Mouse (Mus musculus) adrenal gland, adult (tissue): ENCODE data around the gene Gsta2.

ENCODE experiments used
- DNase-seq, 2 experiments: peaks; one replicate each; pipeline ENCODE4 v3.0.0; 2022 to 2023; ENCODE audit warnings: low spot score in 1 of 2; ENCODE audit not compliant: inconsistent age in 2 of 2

The Gsta2 gene

GRCm38 (mm10) chr9:78355611-78356010, at the start of gene Gsta2:
Gene Gsta2 (minus strand): TSS chr9:78355788.
- DNase-seq: no peak

GRCm38 (mm10) chr9:78401596-78401995, 46.0 kb upstream of the Gsta2 start:
- DNase-seq: no peak

- no peak for DNase-seq
Measured at GRCm38 (mm10) chr9:78400570-78400969, 45.0 kb upstream of the Gsta2 start.

- no peak for DNase-seq
Measured at GRCm38 (mm10) chr9:78396517-78396916, 40.9 kb upstream of the Gsta2 start.

GRCm38 (mm10) chr9:78395630-78396351, 40.2 kb upstream of the Gsta2 start, which contains the start of gene Ddx43:
Gene Ddx43 (plus strand): TSS chr9:78395777.
- DNase-seq: peak; percentile 9 to 35

- DNase-seq: no peak
Measured at GRCm38 (mm10) chr9:78395244-78395629, 39.6 kb upstream of the Gsta2 start.

GRCm38 (mm10) chr9:78394602-78395001, 39.0 kb upstream of the Gsta2 start:
- no peak for DNase-seq

GRCm38 (mm10) chr9:78393741-78394140, 38.2 kb upstream of the Gsta2 start:
- no peak for DNase-seq

- DNase-seq: no peak
Measured at GRCm38 (mm10) chr9:78389981-78390380, 34.4 kb upstream of the Gsta2 start.

- DNase-seq: no peak
Measured at GRCm38 (mm10) chr9:78386947-78387346, 31.4 kb upstream of the Gsta2 start.

GRCm38 (mm10) chr9:78385893-78386292, 30.3 kb upstream of the Gsta2 start:
- DNase-seq: peak in 1 of 2 experiments; percentile 38

- DNase-seq: peak in 1 of 2 experiments; percentile 28
Measured at GRCm38 (mm10) chr9:78378113-78378785, 22.7 kb upstream of the Gsta2 start, which contains the start of gene Ooep. Gene Ooep (minus strand): TSS chr9:78378725.

- DNase-seq: no peak
Measured at GRCm38 (mm10) chr9:78377546-78377945, 22.0 kb upstream of the Gsta2 start.

GRCm38 (mm10) chr9:78375486-78375885, 19.9 kb upstream of the Gsta2 start:
- no peak for DNase-seq

- no peak for DNase-seq
Measured at GRCm38 (mm10) chr9:78374885-78375389, 19.3 kb upstream of the Gsta2 start.

- no peak for DNase-seq
Measured at GRCm38 (mm10) chr9:78374397-78374796, 18.8 kb upstream of the Gsta2 start.

GRCm38 (mm10) chr9:78372827-78373504, 17.4 kb upstream of the Gsta2 start:
- DNase-seq: no peak

- no peak for DNase-seq
Measured at GRCm38 (mm10) chr9:78371441-78371840, 15.9 kb upstream of the Gsta2 start.

GRCm38 (mm10) chr9:78369786-78370185, 14.2 kb upstream of the Gsta2 start:
- DNase-seq: no peak

GRCm38 (mm10) chr9:78369349-78369748, 13.8 kb upstream of the Gsta2 start:
- DNase-seq: no peak

GRCm38 (mm10) chr9:78368671-78369293, 13.2 kb upstream of the Gsta2 start:
- no peak for DNase-seq
